Mouse (Mus musculus): ENCODE results near the gene Rps9. TPM values are rescaled to one million over a fixed set of nuclear protein-coding genes. Genes with fewer than 3 reads are reported as not detected.
A peak's percentile ranks its signal among the peaks of the same experiment; 100 is the strongest.
"Not testable (repeated sequence)": the region's sequence is repeated elsewhere in the genome, so short reads cannot be mapped to it uniquely, and the experiment has no call there.

The Rps9 gene
- polyA plus RNA-seq, 1 experiment from 2014 or later = 1,559 TPM

DNA sequence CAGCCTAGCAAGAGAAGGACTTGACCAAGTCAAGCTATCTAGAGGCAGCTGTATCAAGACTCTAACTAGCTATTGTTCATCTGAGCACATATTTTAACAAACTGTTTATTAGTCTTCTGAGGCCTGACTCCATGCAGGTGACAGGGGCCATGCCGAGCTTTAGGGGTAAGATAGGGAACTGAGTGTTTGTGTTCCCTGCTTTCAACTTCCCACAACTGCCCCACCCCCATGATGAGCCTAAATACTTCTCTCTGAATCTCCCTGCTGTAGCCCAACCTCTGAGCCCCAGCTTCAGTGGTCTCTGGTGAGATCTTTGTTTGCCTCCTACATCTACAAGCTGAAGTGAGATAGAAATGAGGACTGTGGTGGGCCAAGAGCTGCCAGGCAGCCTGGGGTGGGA is 11.5 kb downstream of the Rps9 start:
- DNase-seq (ENCODE audit: low spot score) = no peak
- 50% methylated on average over 1 of the region's 1 CpGs for WGBS

DNA sequence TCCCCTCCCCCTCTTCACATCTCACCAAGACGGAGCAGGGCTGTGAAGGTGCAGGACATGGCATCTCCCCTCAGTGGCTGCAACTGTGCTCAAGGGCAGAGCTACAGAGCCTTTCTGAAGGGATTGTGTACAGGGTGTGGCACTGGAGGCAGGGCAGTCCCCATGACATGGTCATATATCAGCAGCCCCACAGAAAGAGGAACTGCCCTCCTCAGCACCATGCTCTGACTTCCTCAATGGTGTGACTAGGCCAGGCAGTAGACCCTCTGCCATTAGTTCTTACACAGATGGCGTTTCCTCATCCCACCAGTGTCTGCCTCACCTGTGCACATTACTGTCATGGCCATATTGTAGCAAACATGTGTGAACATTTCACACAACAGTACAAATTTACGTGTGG is 16.5 kb downstream of the Rps9 start, which contains the start of gene Pirb:
Pirb (minus strand) TSS at position 124 of the 400 bp plus-strand sequence.
- H3K27me3 ChIP-seq (ENCODE audit: control insufficient read depth, insufficient read depth, low read length); ATAC-seq (ENCODE audit: insufficient number of reproducible peaks, low FRiP score, low TSS enrichment, low read depth); H3K9ac ChIP-seq (ENCODE audit: low read length); H3K36me3 ChIP-seq (ENCODE audit: control insufficient read depth, insufficient read depth, low read length); H3K9me3 ChIP-seq (ENCODE audit: control insufficient read depth, low read length); H3K4me3 ChIP-seq (ENCODE audit: low read depth, low read length); H3K4me2 ChIP-seq (ENCODE audit: low read depth, severe bottlenecking); DNase-seq (ENCODE audit: low spot score); H3K27ac ChIP-seq (replicated peaks; ENCODE audit: low read depth, low read length); H3K4me1 ChIP-seq (ENCODE audit: control insufficient read depth, insufficient read depth, low read length): not testable (repeated sequence)
- WGBS = 0% methylated on average over 1 of the region's 3 CpGs

More for the DNA sequence above, 11.5 kb downstream of the Rps9 start:
- no peak for ATAC-seq (ENCODE audit: insufficient number of reproducible peaks, low FRiP score, low TSS enrichment, low read depth)
- Histone ChIP-seq H3K9ac (ENCODE audit: low read length) (no peak overlapping the region), H3K4me3 (ENCODE audit: low read depth, low read length) (no peak overlapping the region), H3K9me3 (ENCODE audit: control insufficient read depth, low read length) (no peaks in the 10 kb centered on the region), H3K27me3 (ENCODE audit: control insufficient read depth, insufficient read depth, low read length) (no peaks in the 10 kb centered on the region), H3K4me1 (ENCODE audit: control insufficient read depth, insufficient read depth, low read length) (no peaks in the 10 kb centered on the region), H3K36me3 (ENCODE audit: control insufficient read depth, insufficient read depth, low read length) (no peaks in the 10 kb centered on the region), H3K4me2 (ENCODE audit: low read depth, severe bottlenecking) (no peak overlapping the region), H3K27ac (replicated peaks; ENCODE audit: low read depth, low read length) (no peak overlapping the region)

DNA sequence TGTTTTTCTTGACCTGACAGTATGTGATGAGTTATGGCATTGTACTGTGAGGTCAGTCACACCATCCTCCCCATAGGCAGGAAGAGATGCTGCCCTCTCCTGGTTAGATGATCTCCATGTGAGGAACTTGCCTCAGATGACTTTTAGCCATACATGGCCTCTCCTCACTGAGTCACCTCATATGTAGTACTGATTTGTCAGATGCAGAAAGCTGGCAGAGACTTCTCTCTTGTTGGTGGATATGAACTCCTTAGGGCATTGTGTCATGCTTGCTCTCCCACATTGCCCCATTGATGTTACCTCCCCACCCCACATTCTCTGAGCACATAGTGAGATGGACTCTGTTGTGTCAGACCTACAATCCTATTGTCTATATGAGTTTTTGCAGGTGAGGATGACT is 21.7 kb downstream of the Rps9 start:
- H3K9me3 ChIP-seq (ENCODE audit: control insufficient read depth, low read length); H3K4me2 ChIP-seq (ENCODE audit: low read depth, severe bottlenecking); H3K27ac ChIP-seq (replicated peaks; ENCODE audit: low read depth, low read length); ATAC-seq (ENCODE audit: insufficient number of reproducible peaks, low FRiP score, low TSS enrichment, low read depth); H3K27me3 ChIP-seq (ENCODE audit: control insufficient read depth, insufficient read depth, low read length); H3K4me3 ChIP-seq (ENCODE audit: low read depth, low read length); H3K36me3 ChIP-seq (ENCODE audit: control insufficient read depth, insufficient read depth, low read length); DNase-seq (ENCODE audit: low spot score); H3K9ac ChIP-seq (ENCODE audit: low read length); H3K4me1 ChIP-seq (ENCODE audit: control insufficient read depth, insufficient read depth, low read length): not testable (repeated sequence)

DNA sequence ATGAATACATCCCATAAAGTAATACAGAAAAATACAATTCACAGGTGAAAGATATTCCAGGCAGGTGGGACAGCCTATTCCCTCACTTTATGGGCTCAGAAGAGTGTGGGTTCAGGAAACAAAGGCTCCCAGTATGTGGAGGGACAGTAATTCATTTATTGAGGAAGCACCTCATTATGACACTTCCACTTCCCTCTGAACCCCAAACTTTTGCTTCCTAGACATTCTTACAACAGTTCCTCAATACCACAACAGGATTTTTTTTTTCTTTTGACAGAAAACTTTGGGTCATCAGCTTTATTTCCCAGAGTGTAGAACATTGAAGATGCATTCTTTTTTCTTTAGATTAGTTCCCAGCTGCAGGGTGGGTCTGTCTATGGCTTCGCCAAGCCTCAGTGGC is 28.9 kb downstream of the Rps9 start:
- not testable (repeated sequence) for H3K4me3 ChIP-seq (ENCODE audit: low read depth, low read length); H3K9me3 ChIP-seq (ENCODE audit: control insufficient read depth, low read length); H3K4me1 ChIP-seq (ENCODE audit: control insufficient read depth, insufficient read depth, low read length); ATAC-seq (ENCODE audit: insufficient number of reproducible peaks, low FRiP score, low TSS enrichment, low read depth); H3K36me3 ChIP-seq (ENCODE audit: control insufficient read depth, insufficient read depth, low read length); H3K4me2 ChIP-seq (ENCODE audit: low read depth, severe bottlenecking); H3K27me3 ChIP-seq (ENCODE audit: control insufficient read depth, insufficient read depth, low read length); H3K9ac ChIP-seq (ENCODE audit: low read length); DNase-seq (ENCODE audit: low spot score); H3K27ac ChIP-seq (replicated peaks; ENCODE audit: low read depth, low read length)
- WGBS = no CpG with 5 or more reads among the region's 1 CpGs

Small RNAs within 50 kb of the gene (microRNA-seq; reads per million reads assigned to microRNA genes)
- 4.0 reads per million, percentile 6 among the genes with 10 or more reads in this experiment for gene Mir3572

Other genes with a start within 250 kb of the Rps9 start
- gene Tarm1, start 201.4 kb upstream of the Rps9 start, polyA plus RNA-seq (2014; fragmentation: Nextera tagmentation; extraction: Ambion mirVana) = not detected in 2 replicates
- 0.29 TPM in 1 of 2 replicates, not detected in the other for gene Oscar, start 87.8 kb upstream of the Rps9 start, polyA plus RNA-seq (2014; fragmentation: Nextera tagmentation; extraction: Ambion mirVana)
- 400 and 407 TPM in 2 replicates for gene Ndufa3, start 86.6 kb upstream of the Rps9 start, polyA plus RNA-seq (2014; fragmentation: Nextera tagmentation; extraction: Ambion mirVana)
- 31.1 and 35.5 TPM in 2 replicates for gene Tfpt, start 74.1 kb upstream of the Rps9 start, polyA plus RNA-seq (2014; fragmentation: Nextera tagmentation; extraction: Ambion mirVana)
- 150 TPM in 2 replicates for gene Prpf31, start 74.0 kb upstream of the Rps9 start, polyA plus RNA-seq (2014; fragmentation: Nextera tagmentation; extraction: Ambion mirVana)
- gene Cnot3, start 58.7 kb upstream of the Rps9 start, polyA plus RNA-seq (2014; fragmentation: Nextera tagmentation; extraction: Ambion mirVana) = 87.2 and 94.2 TPM in 2 replicates
- gene Leng1, start 38.2 kb upstream of the Rps9 start, polyA plus RNA-seq (2014; fragmentation: Nextera tagmentation; extraction: Ambion mirVana) = 13.8 and 14.6 TPM in 2 replicates
- gene Tmc4, start 26.4 kb upstream of the Rps9 start, polyA plus RNA-seq (2014; fragmentation: Nextera tagmentation; extraction: Ambion mirVana) = 3.6 and 4.2 TPM in 2 replicates
- 289 TPM in 2 replicates for gene Tsen34, start 11.1 kb upstream of the Rps9 start, polyA plus RNA-seq (2014; fragmentation: Nextera tagmentation; extraction: Ambion mirVana)
- 36.7 and 41.2 TPM in 2 replicates for gene Mboat7, start 10.5 kb upstream of the Rps9 start, polyA plus RNA-seq (2014; fragmentation: Nextera tagmentation; extraction: Ambion mirVana)
- 0.13 TPM in 1 of 2 replicates, not detected in the other for gene Pirb, start 16.4 kb downstream of the Rps9 start, polyA plus RNA-seq (2014; fragmentation: Nextera tagmentation; extraction: Ambion mirVana)
- gene Gm15448, start 121.7 kb downstream of the Rps9 start, polyA plus RNA-seq (2014; fragmentation: Nextera tagmentation; extraction: Ambion mirVana) = not detected in 2 replicates
- gene Pira2, start 141.1 kb downstream of the Rps9 start, polyA plus RNA-seq (2014; fragmentation: Nextera tagmentation; extraction: Ambion mirVana) = 0.11 and 0.23 TPM in 2 replicates
- not detected in 2 replicates for gene Gm14548, start 194.1 kb downstream of the Rps9 start, polyA plus RNA-seq (2014; fragmentation: Nextera tagmentation; extraction: Ambion mirVana)
- 0.13 TPM in 1 of 2 replicates, not detected in the other for gene Lilra6, start 211.5 kb downstream of the Rps9 start, polyA plus RNA-seq (2014; fragmentation: Nextera tagmentation; extraction: Ambion mirVana)